Mouse (Mus musculus): ENCODE measurements at regions not wholly inside any gene's neighbourhood (a gene's known extent, or its start where the extent isn't known, plus 50 kb on each side); places are given as distances from the start of the nearest gene placed in this dataset.

GRCm38 (mm10) chr7:70767697-70768096 lies 401.2 kb upstream of the Nr2f2 start:
- no peak for DNase-seq (ENCODE audit: low read depth, low spot score)

DNA sequence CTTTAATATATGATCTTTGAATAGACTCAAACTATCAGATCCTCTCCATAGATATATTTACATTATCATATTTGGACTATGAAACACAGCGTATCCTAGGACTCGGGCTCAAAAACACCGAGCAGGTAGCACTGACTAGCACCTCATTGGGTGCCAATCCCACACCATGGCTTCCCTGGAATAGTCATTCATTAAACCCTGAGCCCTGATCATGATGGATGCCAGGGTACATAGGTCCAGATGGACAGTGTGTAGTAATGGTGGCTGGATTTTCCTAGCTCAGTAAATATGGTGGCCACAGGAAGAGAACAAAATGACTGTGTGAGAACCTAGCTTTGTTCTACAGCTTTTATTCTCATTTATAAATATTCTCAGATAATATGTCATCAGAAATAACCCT lies 390.1 kb upstream of the Nr2f2 start:
- DNase-seq (ENCODE audit: low read depth, low spot score), result no peak

- DNase-seq (ENCODE audit: low read depth, low spot score), result no peak
Measured at GRCm38 (mm10) chr7:70754826-70755225, 388.3 kb upstream of the Nr2f2 start.

- no peak for DNase-seq (ENCODE audit: low read depth, low spot score)
Measured at GRCm38 (mm10) chr7:70752802-70753218, 386.3 kb upstream of the Nr2f2 start.

- DNase-seq (ENCODE audit: low read depth, low spot score), result no peak
Measured at GRCm38 (mm10) chr7:70748884-70749283, 382.3 kb upstream of the Nr2f2 start.

- no peak for DNase-seq (ENCODE audit: low read depth, low spot score)
Measured at GRCm38 (mm10) chr7:70748345-70748744, 381.8 kb upstream of the Nr2f2 start.

DNA sequence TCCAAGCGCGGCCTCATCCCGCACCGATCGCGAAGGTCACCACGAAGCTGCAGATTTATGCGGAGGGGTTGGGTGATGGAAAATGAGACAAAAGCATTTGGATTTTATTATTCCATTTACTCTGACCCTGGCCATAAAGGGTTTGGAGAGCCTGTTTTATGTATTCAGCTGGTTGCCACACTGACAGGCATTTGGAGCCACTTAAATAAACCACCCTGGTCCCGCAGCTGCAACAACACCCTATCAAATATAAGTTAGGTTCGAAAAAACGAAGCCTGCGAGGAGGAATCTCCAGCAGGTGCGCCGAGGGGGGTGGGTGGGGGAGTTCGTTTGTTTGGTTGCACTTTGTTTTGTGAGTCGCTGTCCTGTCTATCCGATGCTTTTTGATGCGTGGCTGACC lies 377.8 kb upstream of the Nr2f2 start:
- DNase-seq (ENCODE audit: low read depth, low spot score), result no peak

DNA sequence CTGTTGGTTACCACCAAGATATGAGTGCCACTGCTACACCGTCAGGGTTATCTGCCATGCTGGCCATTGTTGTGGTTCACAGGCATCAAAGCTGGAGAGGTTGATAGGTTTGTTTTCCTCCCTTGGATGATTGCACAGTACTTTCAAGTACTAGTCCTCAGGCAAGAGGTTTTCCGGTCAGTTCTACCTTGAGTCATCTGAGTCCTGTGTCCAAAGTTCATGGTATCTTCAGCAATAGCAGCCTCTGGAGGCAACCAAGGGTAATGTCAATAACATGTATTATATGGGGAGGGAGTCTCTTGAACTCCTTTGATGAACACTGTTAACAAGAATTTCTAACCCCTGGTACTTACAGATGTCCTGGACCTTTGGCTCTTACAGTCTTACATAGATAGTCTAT lies 369.1 kb upstream of the Nr2f2 start:
- DNase-seq (ENCODE audit: low read depth, low spot score), result no peak

- no peak for DNase-seq (ENCODE audit: low read depth, low spot score)
Measured at GRCm38 (mm10) chr7:70733501-70733900, 367.0 kb upstream of the Nr2f2 start.

DNA sequence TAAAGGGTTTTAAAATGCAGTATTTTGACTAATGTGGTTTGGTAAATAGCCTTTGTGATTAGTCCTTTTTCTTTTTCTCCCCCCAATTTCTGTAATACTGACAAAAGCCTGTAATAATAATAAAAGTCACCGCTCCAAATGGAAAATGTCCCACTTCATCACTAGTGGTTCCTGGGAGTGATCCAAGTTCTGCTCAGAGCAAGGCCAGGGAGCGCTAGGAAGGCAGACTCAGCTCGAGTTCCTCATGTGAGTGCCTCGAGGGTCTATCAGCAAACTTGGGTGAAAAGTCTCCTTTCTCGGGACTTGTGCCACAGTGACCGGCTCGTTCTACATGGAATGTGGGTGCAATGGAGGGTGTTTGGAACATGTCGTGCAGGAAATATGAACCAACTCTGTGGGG lies 363.4 kb upstream of the Nr2f2 start:
- no peak for DNase-seq (ENCODE audit: low read depth, low spot score)

DNA sequence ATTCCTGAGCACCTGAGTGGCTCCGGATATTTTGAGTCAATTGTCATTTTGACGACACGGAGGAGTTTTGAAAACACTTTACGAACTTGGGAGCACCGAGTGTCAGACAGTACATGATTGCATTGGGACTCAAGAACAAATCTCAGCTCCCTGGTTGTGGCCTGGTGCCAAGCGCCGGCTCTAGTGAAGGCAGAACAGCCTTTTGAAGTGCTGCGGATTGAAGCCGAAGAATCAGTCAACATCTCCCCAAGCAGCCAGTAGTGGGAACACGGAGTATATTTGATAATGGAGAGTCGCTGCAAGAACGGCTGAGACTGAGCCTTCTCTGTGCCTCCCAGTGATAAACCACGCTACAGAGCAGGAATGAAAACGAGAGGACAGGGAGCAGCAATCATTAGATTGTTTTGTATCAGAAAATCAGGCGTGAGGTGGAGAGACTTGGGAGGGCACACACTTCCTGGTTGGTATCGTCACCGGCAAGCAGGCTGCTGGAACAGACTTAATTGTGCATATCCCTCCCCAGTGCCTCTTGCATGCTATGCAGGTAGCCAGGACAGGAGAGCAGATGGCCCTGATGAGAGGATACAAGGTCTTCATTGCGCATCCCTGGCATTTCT lies 351.7 kb upstream of the Nr2f2 start:
- no peak for DNase-seq (ENCODE audit: low read depth, low spot score)

DNA sequence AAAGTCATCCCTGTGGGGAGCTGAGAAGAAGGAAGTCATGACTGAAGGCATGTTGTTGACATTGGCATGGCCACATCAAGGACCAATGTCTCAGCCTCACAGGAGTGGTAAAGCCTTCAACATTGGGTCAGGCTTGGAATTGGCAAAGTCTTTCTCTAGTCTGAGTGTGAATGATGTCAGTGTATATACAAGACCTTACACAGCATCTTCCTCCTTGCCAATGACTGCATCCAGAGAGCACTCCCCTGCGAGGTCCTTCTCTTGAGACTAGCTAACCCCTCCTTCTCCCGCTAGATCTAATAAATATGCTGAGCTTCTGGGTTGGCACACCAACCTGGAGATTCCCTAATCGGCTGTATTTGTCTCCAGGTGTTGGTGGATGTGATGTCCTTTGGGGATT lies 351.1 kb upstream of the Nr2f2 start:
- no peak for DNase-seq (ENCODE audit: low read depth, low spot score)

DNA sequence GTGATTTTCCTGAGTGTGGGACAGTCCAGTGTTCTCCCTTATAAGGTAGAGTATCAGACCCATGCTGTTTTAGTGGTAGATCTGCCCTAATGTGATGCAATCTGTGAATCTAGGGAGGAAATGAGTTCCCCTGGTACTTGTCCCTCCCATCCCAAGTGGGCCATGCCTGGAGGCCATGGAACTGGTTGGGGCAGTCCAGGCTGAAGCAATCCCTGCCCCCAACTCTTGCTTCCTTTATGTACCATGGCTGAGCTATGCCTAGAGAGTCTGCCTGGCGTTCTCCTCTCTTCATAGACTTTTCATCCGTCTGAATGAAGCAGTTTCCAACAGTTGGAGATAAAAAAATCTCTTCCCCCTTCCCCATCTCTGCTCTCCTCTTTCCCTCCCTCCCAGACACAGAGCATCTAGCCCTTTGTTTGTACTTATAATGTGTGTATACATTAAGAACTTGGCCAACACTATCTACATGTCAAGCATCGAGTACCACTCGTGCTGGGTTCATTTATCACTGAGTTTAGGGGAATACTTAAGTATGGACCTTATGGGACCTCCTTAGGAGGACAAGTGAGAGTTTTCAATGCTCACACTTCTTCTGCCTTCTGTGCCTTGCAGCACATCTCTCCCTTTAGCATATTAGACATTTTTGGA lies 350.4 kb upstream of the Nr2f2 start:
- no peak for DNase-seq (ENCODE audit: low read depth, low spot score)

DNA sequence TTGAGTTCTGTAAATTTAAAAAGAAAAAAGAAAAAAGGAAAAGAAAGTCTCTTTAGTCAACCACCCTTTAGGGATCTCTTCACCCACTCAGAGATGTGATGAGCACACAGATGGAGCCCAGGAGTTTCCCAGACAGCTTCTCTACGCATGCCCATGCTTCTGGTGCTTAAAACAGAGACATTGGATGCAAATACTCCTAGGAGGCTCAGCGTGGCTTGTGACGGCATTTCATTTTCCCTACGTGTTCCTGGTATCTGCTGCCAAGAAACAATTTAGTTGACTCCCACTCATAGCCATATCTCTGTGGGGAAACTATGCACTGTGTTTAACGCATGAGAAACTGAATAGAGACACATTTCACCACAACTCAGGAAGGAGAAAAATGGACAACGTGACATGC lies 345.6 kb upstream of the Nr2f2 start:
- no peak for DNase-seq (ENCODE audit: low read depth, low spot score)

DNA sequence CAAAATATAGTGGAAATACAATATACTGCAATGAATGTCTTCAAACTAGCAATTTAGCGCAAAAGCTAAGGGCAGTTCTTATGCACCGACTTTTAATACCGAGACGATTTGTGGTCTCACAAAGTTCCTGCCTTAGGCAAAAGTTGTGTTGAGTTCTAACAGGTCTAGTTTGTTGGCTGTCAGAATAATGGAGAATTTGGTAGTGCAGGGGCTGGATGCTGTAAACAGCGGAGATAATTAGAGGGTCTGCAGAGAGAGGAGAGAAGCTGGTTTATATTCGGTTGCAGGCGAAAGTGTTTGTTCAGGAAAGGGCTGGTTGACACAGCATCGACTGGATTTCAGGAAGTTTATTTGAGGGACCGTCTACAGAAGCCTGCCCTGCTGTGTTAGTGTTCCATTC lies 339.7 kb upstream of the Nr2f2 start:
- no peak for DNase-seq (ENCODE audit: low read depth, low spot score)

- no peak for DNase-seq (ENCODE audit: low read depth, low spot score)
Measured at GRCm38 (mm10) chr7:70703784-70704183, 337.2 kb upstream of the Nr2f2 start.

- no peak for DNase-seq (ENCODE audit: low read depth, low spot score)
Measured at GRCm38 (mm10) chr7:70700461-70700860, 333.9 kb upstream of the Nr2f2 start.

- no peak for DNase-seq (ENCODE audit: low read depth, low spot score)
Measured at GRCm38 (mm10) chr7:70699391-70699790, 332.9 kb upstream of the Nr2f2 start.

DNA sequence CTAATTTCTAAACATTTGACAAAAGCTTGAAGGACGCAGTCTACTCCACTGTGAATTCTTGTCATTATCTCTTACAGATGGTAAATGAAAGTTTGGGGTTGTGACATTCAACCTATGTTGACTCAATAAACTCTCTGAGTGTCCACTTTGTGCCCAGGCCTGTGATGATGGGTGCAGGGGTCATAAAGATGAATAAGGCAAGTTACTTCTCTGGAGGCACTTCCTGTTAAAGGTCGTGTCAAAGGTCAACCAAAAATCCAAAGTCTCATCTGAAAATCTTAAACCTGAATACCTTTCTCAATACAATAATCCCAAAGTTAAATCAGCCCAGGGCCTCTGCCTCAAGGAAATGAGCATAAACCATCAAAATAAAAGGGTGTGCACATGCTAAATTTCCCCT lies 332.5 kb upstream of the Nr2f2 start:
- DNase-seq (ENCODE audit: low read depth, low spot score), result no peak

DNA sequence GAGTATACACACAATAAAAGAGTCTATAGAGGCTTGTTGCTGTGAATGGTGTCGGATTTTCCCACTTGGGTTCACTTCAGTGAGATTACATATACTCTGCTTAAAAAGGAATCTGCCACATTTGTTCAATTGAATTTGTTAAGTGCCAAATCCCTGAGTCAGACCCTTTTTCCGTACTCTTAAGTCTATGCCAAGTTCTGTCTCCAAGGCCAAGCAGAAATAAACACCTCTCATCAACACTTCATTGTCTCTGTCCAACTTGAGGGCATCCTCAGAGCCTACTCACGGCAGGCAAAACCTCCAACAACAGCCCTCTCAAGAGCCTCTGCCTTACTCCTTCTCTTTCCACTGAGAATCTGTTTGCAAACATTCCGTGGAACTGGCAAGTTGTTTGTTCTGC lies 325.6 kb upstream of the Nr2f2 start:
- DNase-seq (ENCODE audit: low read depth, low spot score), result no peak

- no peak for DNase-seq (ENCODE audit: low read depth, low spot score)
Measured at GRCm38 (mm10) chr7:70690845-70691244, 324.3 kb upstream of the Nr2f2 start.

DNA sequence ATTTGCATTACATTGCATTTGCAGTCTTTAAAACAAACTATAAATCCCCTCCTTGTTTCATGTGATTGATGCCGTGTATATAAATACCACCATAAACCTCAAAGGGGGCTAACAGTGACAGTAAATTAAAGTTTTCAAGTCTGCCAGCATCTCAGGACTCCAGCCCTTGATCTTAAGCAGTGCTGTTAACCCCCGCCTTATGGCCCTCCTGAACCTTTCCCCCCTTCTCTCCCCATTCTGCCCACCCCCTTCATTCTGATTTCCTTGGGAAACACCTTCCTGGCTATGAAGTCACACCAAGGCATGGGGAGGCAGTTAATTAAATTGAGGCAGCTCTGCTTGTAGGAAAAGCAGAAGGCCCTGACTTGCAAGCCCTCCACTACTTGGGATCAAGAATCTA lies 302.5 kb upstream of the Nr2f2 start:
- DNase-seq (ENCODE audit: low read depth, low spot score), result no peak

- DNase-seq (ENCODE audit: low read depth, low spot score), result no peak
Measured at GRCm38 (mm10) chr7:70660162-70660561, 293.6 kb upstream of the Nr2f2 start.
